Mouse (Mus musculus) layer of hippocampus, adult 11-12 months (tissue): ENCODE results near the gene Myo18a.

Source experiments
- DNase-seq: peaks from one replicate; pipeline ENCODE4 v3.0.0; 2022; ENCODE audit warnings: low spot score

Gene Myo18a

GRCm38 (mm10) chr11:77900187-77900586 is 137.1 kb downstream of the Myo18a start:
- DNase-seq: no peak

GRCm38 (mm10) chr11:77900696-77901095 is 137.7 kb downstream of the Myo18a start:
- DNase-seq: no peak

- DNase-seq: no peak
These were observed 138.3 kb downstream of the Myo18a start for GRCm38 (mm10) chr11:77901366-77901765.

GRCm38 (mm10) chr11:77901775-77902355 is 138.8 kb downstream of the Myo18a start:
- DNase-seq: no peak

- DNase-seq: no peak
These were observed 140.7 kb downstream of the Myo18a start for GRCm38 (mm10) chr11:77903761-77904160.

GRCm38 (mm10) chr11:77904707-77905106 is 141.7 kb downstream of the Myo18a start:
- no peak for DNase-seq

GRCm38 (mm10) chr11:77906097-77906687 is 143.1 kb downstream of the Myo18a start:
- no peak for DNase-seq

GRCm38 (mm10) chr11:77906747-77907174 is 143.7 kb downstream of the Myo18a start:
- DNase-seq: no peak

- DNase-seq: no peak
These were observed 145.4 kb downstream of the Myo18a start for GRCm38 (mm10) chr11:77908468-77908867.

GRCm38 (mm10) chr11:77909376-77909775 is 146.3 kb downstream of the Myo18a start:
- DNase-seq: no peak

GRCm38 (mm10) chr11:77909776-77910175 is 146.7 kb downstream of the Myo18a start:
- no peak for DNase-seq

- no peak for DNase-seq
These were observed 150.5 kb downstream of the Myo18a start for GRCm38 (mm10) chr11:77913505-77913904.

- DNase-seq: no peak
These were observed 151.7 kb downstream of the Myo18a start for GRCm38 (mm10) chr11:77914598-77915260.
